Mouse (Mus musculus): Measurements from ENCODE around the gene Dkk3. TPM values are rescaled to one million over a fixed set of nuclear protein-coding genes. Genes with fewer than 3 reads are reported as not detected.
"Not testable (repeated sequence)": the region's sequence is repeated elsewhere in the genome, so short reads cannot be mapped to it uniquely, and the experiment has no call there.

The Dkk3 gene
- polyA plus RNA-seq, 1 experiment from 2014 or later: 32.9 TPM

- not testable (repeated sequence) for ATAC-seq (ENCODE audit: low FRiP score); H3K9me3 ChIP-seq (replicated peaks); H3K4me3 ChIP-seq (replicated peaks); H3K27me3 ChIP-seq (replicated peaks); H3K9ac ChIP-seq (replicated peaks); H3K4me2 ChIP-seq; H3K27ac ChIP-seq (replicated peaks); H3K36me3 ChIP-seq; H3K4me1 ChIP-seq
- 90% methylated on average over 4 of the region's 4 CpGs for WGBS
Measured at GRCm38 (mm10) chr7:112165032-112165431, 6.2 kb upstream of the Dkk3 start.

DNA sequence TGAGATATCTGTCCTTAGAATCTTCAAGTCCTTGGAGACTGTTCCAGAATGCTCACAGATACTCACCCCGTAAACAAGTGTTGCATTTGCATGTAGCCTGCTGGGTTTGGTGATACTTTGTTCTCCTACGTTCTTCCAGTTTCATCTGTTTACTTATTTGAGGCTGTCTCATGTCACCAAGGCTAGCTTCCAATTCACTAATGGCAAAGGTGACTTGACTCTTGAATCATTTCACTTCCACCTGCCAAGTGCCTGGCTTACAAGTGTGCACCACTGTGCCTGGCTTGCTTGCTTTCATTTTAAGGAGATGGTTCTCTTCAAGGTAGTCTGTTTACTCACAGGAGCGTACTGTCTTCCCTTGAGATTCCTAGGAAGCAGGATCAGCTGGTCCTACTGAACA, 5.6 kb upstream of the Dkk3 start:
- Histone ChIP-seq H3K9me3 (replicated peaks) (no peaks in the 10 kb centered on the region), H3K4me1 (no peaks in the 10 kb centered on the region), H3K27me3 (replicated peaks) (no peaks in the 10 kb centered on the region), H3K9ac (replicated peaks) (no peak overlapping the region), H3K4me2 (no peak overlapping the region), H3K27ac (replicated peaks) (no peak overlapping the region), H3K36me3 (no peaks in the 10 kb centered on the region), H3K4me3 (replicated peaks) (no peak overlapping the region)
- no peak for ATAC-seq (ENCODE audit: low FRiP score)
- 91% methylated on average over 3 of the region's 3 CpGs for WGBS

DNA sequence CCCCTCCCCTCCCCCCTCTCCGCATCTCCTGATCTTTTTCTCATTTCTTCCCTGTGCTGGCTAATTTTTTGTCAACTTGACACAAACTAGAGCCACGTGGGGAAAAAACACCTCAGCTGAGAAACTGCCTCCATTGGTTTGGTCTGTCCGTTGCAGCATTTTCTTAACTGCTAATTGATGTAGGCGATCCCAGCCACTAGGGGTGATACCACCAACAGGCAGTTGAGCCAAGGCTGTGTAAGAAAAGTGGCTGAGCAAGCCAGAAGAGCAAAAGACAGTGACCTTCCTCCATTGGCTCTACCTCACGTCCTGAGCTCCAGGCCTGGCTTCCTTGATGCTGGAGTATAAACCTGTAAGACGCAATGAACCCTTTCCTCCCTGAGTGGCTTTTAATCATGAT, 978 bp upstream of the Dkk3 start:
- Histone ChIP-seq H3K9ac (replicated peaks) (no peak overlapping the region), H3K27ac (replicated peaks) (no peak overlapping the region), H3K4me2 (no peak overlapping the region), H3K4me1 (peaks cover 28% of the 10 kb centered on the region), H3K4me3 (replicated peaks) (no peak overlapping the region), H3K9me3 (replicated peaks) (no peaks in the 10 kb centered on the region), H3K27me3 (replicated peaks) (0 out of 2 replicates have a peak, but pooled peaks cover 2% of the 10 kb centered on the region), H3K36me3 (no peaks in the 10 kb centered on the region)
- no peak for ATAC-seq (ENCODE audit: low FRiP score)
- 36% methylated on average over 5 of the region's 6 CpGs for WGBS

GRCm38 (mm10) chr7:112158316-112158741, 528 bp downstream of the Dkk3 start:
- peaks cover 38% of the 10 kb centered on the region for H3K4me1 ChIP-seq
- no peaks in the 10 kb centered on the region for H3K36me3 ChIP-seq
- peak overlapping the region; percentile 46 for H3K27ac ChIP-seq (replicated peaks)
- peak overlapping the region; percentile 46 for H3K4me3 ChIP-seq (replicated peaks)
- H3K9me3 ChIP-seq (replicated peaks): no peaks in the 10 kb centered on the region
- H3K27me3 ChIP-seq (replicated peaks): 0 out of 2 replicates have a peak, but pooled peaks cover 2% of the 10 kb centered on the region
- under 1% methylated on average over 21 of the region's 23 CpGs for WGBS
- peak; percentile 56 for ATAC-seq (ENCODE audit: low FRiP score)
- peak overlapping the region; percentile 56 for H3K9ac ChIP-seq (replicated peaks)
- peak overlapping the region; percentile 63 for H3K4me2 ChIP-seq

DNA sequence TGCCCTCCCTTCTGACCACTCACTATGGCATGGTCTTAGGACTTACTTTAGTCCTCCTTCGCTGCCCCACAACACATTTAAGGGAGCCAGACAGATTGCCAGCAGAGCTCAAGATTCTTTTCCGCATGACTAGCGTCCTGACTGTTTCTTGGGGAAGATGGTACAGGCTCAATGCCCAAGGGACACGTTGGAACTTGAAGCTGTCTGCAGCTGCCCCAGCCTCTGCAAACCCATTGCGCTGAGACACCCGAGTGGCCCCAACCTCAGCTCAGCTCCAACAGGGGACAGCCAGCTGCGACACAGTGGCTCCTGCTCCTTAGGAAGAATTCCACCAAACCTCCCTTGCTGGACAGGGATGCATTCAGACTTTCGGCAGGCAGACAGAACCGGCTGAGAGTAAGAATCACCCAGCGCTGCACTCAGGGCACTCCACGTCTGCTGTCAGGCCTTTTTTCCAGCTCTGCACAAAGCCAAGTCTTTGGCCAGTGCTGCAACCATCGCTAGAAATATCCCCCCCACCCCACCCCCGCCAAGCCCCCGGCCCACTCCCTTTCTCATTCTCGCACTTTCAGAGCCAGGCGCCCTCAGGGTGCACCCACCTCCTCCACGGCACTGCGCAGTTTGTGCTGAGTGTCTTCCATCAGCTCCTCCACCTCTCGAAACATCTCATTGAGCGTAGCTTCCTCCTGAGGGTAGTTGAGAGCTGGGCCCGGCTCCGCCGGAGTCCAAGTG, 1.1 kb downstream of the Dkk3 start:
- H3K27ac ChIP-seq (replicated peaks): peak overlapping the region; percentile 46
- H3K4me3 ChIP-seq (replicated peaks): peak overlapping the region; percentile 46
- H3K4me1 ChIP-seq: peaks cover 39% of the 10 kb centered on the region
- peak overlapping the region; percentile 56 for H3K9ac ChIP-seq (replicated peaks)
- peak; percentile 59 for ATAC-seq (ENCODE audit: low FRiP score)
- no peaks in the 10 kb centered on the region for H3K36me3 ChIP-seq
- H3K4me2 ChIP-seq: peak overlapping the region; percentile 63
- H3K9me3 ChIP-seq (replicated peaks): no peaks in the 10 kb centered on the region
- 0 out of 2 replicates have a peak, but pooled peaks cover 2% of the 10 kb centered on the region for H3K27me3 ChIP-seq (replicated peaks)
- 11% methylated on average over 23 of the region's 23 CpGs for WGBS

DNA sequence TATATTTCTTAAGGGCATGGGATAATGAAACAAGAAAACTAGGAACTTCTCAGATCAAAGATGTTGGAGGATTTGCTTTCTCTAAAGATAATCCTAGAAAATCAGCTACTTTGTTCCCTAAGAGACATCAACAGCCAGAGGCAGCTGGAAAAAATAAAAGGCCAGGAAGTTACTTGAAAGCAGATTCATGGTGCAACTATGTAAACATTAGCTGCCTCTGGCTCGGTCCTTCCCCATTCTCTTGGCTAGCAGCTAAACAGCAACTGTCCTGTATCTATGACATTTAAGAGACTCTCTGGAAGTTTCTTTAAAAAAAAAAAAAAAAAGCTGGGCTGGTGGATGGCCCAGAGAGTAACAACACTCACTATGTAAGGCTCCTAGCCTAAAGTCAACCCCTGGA, 3.7 kb downstream of the Dkk3 start:
- Histone ChIP-seq H3K36me3 (no peaks in the 10 kb centered on the region), H3K4me3 (replicated peaks) (no peak overlapping the region), H3K27ac (replicated peaks) (no peak overlapping the region), H3K9me3 (replicated peaks) (no peaks in the 10 kb centered on the region), H3K4me2 (no peak overlapping the region), H3K9ac (replicated peaks) (no peak overlapping the region), H3K27me3 (replicated peaks) (0 out of 2 replicates have a peak, but pooled peaks cover 2% of the 10 kb centered on the region), H3K4me1 (peaks cover 39% of the 10 kb centered on the region)
- WGBS: 39% methylated on average over 1 of the region's 1 CpGs
- no peak for ATAC-seq (ENCODE audit: low FRiP score)

GRCm38 (mm10) chr7:112154445-112154844, 4.4 kb downstream of the Dkk3 start:
- H3K9me3 ChIP-seq (replicated peaks): no peaks in the 10 kb centered on the region
- no peaks in the 10 kb centered on the region for H3K36me3 ChIP-seq
- peaks cover 39% of the 10 kb centered on the region for H3K4me1 ChIP-seq
- ATAC-seq (ENCODE audit: low FRiP score): no peak
- 55% methylated on average over 4 of the region's 4 CpGs for WGBS
- H3K4me2 ChIP-seq: no peak overlapping the region
- H3K27me3 ChIP-seq (replicated peaks): 0 out of 2 replicates have a peak, but pooled peaks cover 2% of the 10 kb centered on the region
- H3K9ac ChIP-seq (replicated peaks): no peak overlapping the region
- H3K4me3 ChIP-seq (replicated peaks): no peak overlapping the region
- 0 out of 2 replicates have a peak overlapping the region, but pooled peaks have one; percentile 13 for H3K27ac ChIP-seq (replicated peaks)

GRCm38 (mm10) chr7:112149113-112149512, 9.7 kb downstream of the Dkk3 start:
- 92% methylated on average over 10 of the region's 10 CpGs for whole genome bisulfite sequencing
- H3K4me3 ChIP-seq (replicated peaks): no peak overlapping the region
- H3K9me3 ChIP-seq (replicated peaks): no peaks in the 10 kb centered on the region
- no peak overlapping the region for H3K9ac ChIP-seq (replicated peaks)
- H3K36me3 ChIP-seq: no peaks in the 10 kb centered on the region
- no peak overlapping the region for H3K4me2 ChIP-seq
- no peak overlapping the region for H3K27ac ChIP-seq (replicated peaks)
- no peaks in the 10 kb centered on the region for H3K27me3 ChIP-seq (replicated peaks)
- peaks cover 6% of the 10 kb centered on the region for H3K4me1 ChIP-seq
- no peak for ATAC-seq (ENCODE audit: low FRiP score)

DNA sequence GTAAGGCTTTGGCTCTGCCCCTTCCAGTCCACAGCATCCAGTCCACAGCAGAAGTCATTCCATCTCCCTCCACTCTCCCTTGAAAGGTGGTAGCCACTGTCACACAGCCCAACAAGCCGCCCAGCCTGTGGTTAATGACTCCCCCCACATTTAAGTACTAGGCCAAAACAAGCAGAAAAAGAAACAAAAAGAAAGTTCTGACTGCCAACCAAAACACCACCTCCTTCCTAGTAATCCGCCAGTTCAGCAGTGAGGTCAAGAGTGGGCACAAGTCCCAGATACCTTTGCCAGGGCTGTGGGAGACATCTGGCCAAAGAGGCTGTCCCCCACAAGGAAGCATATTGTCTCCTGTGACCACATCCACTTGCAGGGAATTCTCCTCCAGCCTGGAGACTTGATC, 10.9 kb downstream of the Dkk3 start:
- Histone ChIP-seq H3K9ac (replicated peaks) (no peak overlapping the region), H3K27ac (replicated peaks) (no peak overlapping the region), H3K27me3 (replicated peaks) (no peaks in the 10 kb centered on the region), H3K9me3 (replicated peaks) (no peaks in the 10 kb centered on the region), H3K36me3 (no peaks in the 10 kb centered on the region), H3K4me3 (replicated peaks) (no peak overlapping the region), H3K4me2 (no peak overlapping the region), H3K4me1 (peaks cover 6% of the 10 kb centered on the region; the same call in 1 of the 2 replicates)
- WGBS: 67% methylated on average over 2 of the region's 2 CpGs
- ATAC-seq (ENCODE audit: low FRiP score): no peak

GRCm38 (mm10) chr7:112144646-112145179, 14.1 kb downstream of the Dkk3 start:
- Histone ChIP-seq H3K36me3 (no peaks in the 10 kb centered on the region), H3K4me3 (replicated peaks) (no peak overlapping the region), H3K9me3 (replicated peaks) (no peaks in the 10 kb centered on the region), H3K9ac (replicated peaks) (no peak overlapping the region), H3K27me3 (replicated peaks) (no peaks in the 10 kb centered on the region), H3K4me1 (peaks cover 7% of the 10 kb centered on the region; the same call in 1 of the 2 replicates), H3K4me2 (no peak overlapping the region), H3K27ac (replicated peaks) (no peak overlapping the region)
- no peak for ATAC-seq (ENCODE audit: low FRiP score)
- 75% methylated on average over 11 of the region's 11 CpGs for WGBS

DNA sequence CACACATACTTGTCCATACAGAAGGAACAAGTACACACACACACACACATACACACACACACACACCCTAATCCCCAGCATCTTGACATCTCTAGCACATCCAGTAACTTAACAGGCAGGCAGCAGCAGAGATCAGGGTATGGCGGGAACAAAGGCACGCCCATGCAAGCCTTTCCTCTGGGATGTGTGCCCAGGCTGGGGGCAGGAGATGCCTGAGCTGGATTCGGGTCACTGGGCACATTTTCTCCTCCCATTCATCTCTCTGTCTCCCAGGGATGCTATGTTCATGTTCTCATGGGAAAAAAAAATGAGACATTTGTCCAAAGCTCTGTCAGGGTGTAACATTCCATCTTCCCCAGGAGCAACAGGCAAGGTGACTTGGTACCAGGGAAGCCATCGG, 14.9 kb downstream of the Dkk3 start:
- H3K4me2 ChIP-seq: no peak overlapping the region
- 66% methylated on average over 4 of the region's 4 CpGs for WGBS
- no peak overlapping the region for H3K4me3 ChIP-seq (replicated peaks)
- ATAC-seq (ENCODE audit: low FRiP score): 0 out of 2 replicates have a peak, but pooled peaks have one; percentile 53
- H3K9me3 ChIP-seq (replicated peaks): no peaks in the 10 kb centered on the region
- no peaks in the 10 kb centered on the region for H3K27me3 ChIP-seq (replicated peaks)
- H3K4me1 ChIP-seq: peaks cover 7% of the 10 kb centered on the region; the same call in 1 of the 2 replicates
- H3K9ac ChIP-seq (replicated peaks): no peak overlapping the region
- no peaks in the 10 kb centered on the region for H3K36me3 ChIP-seq
- no peak overlapping the region for H3K27ac ChIP-seq (replicated peaks)

GRCm38 (mm10) chr7:112143090-112143500, 15.8 kb downstream of the Dkk3 start:
- Histone ChIP-seq H3K9me3 (replicated peaks) (no peaks in the 10 kb centered on the region), H3K4me3 (replicated peaks) (no peak overlapping the region), H3K4me2 (no peak overlapping the region), H3K27me3 (replicated peaks) (no peaks in the 10 kb centered on the region), H3K27ac (replicated peaks) (no peak overlapping the region), H3K4me1 (peaks cover 7% of the 10 kb centered on the region; the same call in 1 of the 2 replicates), H3K36me3 (no peaks in the 10 kb centered on the region), H3K9ac (replicated peaks) (no peak overlapping the region)
- no peak for ATAC-seq (ENCODE audit: low FRiP score)
- 40% methylated on average over 7 of the region's 7 CpGs for WGBS

Data from neural tube, embryonic 15.5 days (tissue).